Mouse (Mus musculus) cortical plate, adult 2 months (tissue): Measurements from ENCODE around the gene Slc2a4. TPM values are rescaled to one million over a fixed set of nuclear protein-coding genes. Genes with fewer than 3 reads are reported as not detected.
A peak's percentile ranks its signal among the peaks of the same experiment; 100 is the strongest.

ENCODE experiments used
- H3K27ac ChIP-seq: fragments of 200-500 bp; 2 replicates; pipeline ENCODE4 v1.5.1; 2012; ENCODE audit warnings: low read length, control low read depth, inconsistent platforms; ENCODE audit not compliant: insufficient read depth
- H3K4me1 ChIP-seq: fragments of 200-500 bp; 2 replicates; pipeline ENCODE4 v1.6.1; 2011; ENCODE audit warnings: low read length; ENCODE audit not compliant: control insufficient read depth, insufficient read depth
- H3K4me3 ChIP-seq: fragments of 200-500 bp; 2 replicates; pipeline ENCODE4 v1.5.1; 2011; ENCODE audit warnings: mild to moderate bottlenecking, low read length, control low read depth; ENCODE audit not compliant: insufficient read depth
- CTCF ChIP-seq: fragments of 200-500 bp; IDR thresholded peaks from 2 replicates; pipeline ENCODE4 v1.5.1; 2011; ENCODE audit warnings: mild to moderate bottlenecking, control low read depth, low read length; ENCODE audit not compliant: insufficient read depth; ENCODE audit errors: extremely low read depth
- POLR2A ChIP-seq: fragments of 200-500 bp; IDR thresholded peaks from 2 replicates; pipeline ENCODE4 v1.6.1; 2011; ENCODE audit warnings: mild to moderate bottlenecking, low read length, control low read depth; ENCODE audit not compliant: insufficient read depth; ENCODE audit errors: extremely low read depth
- polyA plus RNA-seq: library from polyadenylated mRNA; depleted of rRNA; stranded (reverse); fragments of >200 nt; gene quantifications from 2 replicates; pipeline ENCODE4 v1.2.3, GENCODE M21; 2012

The Slc2a4 gene
- polyA plus RNA-seq, 1 experiment, result 1.5 TPM

DNA sequence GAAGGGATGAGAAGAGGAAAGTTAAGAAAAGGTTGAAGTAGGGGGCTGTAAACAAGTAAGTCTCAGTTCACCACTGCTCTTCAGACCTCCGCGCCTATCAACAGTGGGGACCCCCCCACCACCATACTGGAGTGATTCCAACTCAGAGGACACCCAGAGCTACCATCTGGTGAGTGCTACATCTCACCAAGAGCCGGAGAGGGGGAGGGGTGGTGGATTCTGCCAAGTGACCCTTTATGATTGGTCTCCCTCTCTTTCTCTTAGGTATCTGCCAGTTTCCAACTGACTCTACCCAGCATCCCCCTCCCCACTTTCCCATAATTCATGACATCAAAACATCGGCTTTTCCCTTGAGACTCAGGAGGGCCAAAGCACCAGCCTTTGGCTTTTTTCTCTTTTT lies 7.0 kb downstream of the Slc2a4 start:
- Histone ChIP-seq H3K4me3 (no peak overlapping the region), H3K27ac (no peak overlapping the region), H3K4me1 (peaks cover 2% of the 10 kb centered on the region; the same call in 1 of the 2 replicates)
- TF ChIP-seq CTCF, result no peak
- no peak for TF ChIP-seq POLR2A

- H3K4me3 ChIP-seq, result no peak overlapping the region
- TF ChIP-seq POLR2A (no peak), CTCF (no peak)
- H3K4me1 ChIP-seq, result peaks cover 2% of the 10 kb centered on the region; the same call in 1 of the 2 replicates
- no peak overlapping the region for H3K27ac ChIP-seq
These were observed 8.3 kb downstream of the Slc2a4 start for GRCm38 (mm10) chr11:69939731-69940130.

DNA sequence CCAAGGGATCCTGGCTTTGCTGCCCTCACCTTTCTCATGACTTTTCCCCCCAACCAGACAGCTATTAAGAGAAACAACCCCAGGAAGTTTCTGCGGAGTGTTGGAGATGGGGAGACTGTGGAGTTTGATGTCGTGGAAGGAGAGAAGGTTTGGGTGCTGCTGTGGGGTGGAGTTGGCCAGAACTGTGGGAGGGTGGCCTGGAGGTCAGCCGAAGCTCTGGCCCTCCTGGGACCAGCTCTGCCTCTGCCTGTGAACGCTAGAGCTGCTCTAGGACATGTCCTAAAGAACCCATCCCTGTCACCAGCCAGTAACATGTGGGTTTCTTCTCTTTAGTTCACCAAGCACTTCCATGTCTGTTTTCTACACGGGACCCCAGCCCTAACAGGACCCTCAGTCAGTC lies 8.8 kb downstream of the Slc2a4 start:
- Histone ChIP-seq H3K4me1 (peaks cover 2% of the 10 kb centered on the region; the same call in 1 of the 2 replicates), H3K27ac (no peak overlapping the region), H3K4me3 (no peak overlapping the region)
- TF ChIP-seq CTCF (no peak), POLR2A (no peak)

DNA sequence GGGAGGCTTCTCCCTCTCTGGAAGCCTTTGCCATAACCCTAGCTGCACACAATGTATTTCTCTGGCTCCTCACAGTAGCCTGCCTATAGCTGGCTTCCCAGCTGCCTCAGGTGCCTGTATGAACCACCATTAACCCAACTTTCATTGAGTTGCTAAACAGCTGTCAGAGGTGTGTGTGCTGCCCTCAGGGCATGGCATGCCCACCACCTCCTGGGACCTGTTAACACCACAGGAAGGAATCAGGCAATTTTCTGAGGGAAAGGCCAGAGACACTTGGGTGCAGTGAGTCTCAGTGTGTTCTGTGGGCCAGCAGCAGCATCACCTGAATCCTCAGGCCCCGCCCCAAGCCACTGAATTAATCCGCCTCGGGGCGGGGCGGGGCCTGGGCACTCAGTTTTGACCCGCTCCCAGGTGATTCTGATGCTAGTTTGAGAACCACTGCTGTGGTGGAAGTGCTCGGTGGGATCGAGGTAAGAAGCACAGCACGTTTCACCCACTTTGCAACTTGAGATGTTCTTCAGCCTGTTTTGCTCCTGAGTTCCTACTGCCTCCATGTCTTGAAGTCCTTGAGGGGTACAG lies 9.5 kb downstream of the Slc2a4 start:
- H3K27ac ChIP-seq, result no peak overlapping the region
- H3K4me3 ChIP-seq, result no peak overlapping the region
- peaks cover 2% of the 10 kb centered on the region; the same call in 1 of the 2 replicates for H3K4me1 ChIP-seq
- TF ChIP-seq CTCF (no peak), POLR2A (no peak)

GRCm38 (mm10) chr11:69937834-69938233 lies 10.2 kb downstream of the Slc2a4 start:
- no peak for TF ChIP-seq POLR2A
- no peak for TF ChIP-seq CTCF
- H3K4me3 ChIP-seq, result no peak overlapping the region
- H3K4me1 ChIP-seq, result peaks cover 2% of the 10 kb centered on the region; the same call in 1 of the 2 replicates
- no peak overlapping the region for H3K27ac ChIP-seq

DNA sequence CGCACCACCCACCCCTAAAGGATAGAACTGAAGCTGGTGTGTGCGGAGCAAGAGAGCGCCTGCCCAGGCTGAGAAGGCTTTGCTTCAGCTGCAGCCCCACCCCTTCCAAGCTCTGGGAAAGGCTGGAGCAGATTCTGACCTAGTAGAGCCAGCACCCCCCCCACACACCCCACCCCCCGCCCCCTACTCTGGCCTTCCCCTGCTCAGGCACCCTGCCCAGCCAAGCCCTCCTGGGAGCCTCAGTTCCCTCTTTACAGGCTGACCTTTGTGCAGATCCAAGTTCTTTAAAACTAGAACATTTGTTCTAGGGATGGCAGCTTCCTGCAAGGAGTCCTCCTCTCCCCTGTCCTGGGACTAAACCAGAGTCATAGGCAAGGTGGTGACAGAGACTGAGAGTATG lies 10.6 kb downstream of the Slc2a4 start:
- TF ChIP-seq CTCF (no peak), POLR2A (no peak)
- peaks cover 2% of the 10 kb centered on the region; the same call in 1 of the 2 replicates for H3K4me1 ChIP-seq
- no peak overlapping the region for H3K4me3 ChIP-seq
- no peak overlapping the region for H3K27ac ChIP-seq

DNA sequence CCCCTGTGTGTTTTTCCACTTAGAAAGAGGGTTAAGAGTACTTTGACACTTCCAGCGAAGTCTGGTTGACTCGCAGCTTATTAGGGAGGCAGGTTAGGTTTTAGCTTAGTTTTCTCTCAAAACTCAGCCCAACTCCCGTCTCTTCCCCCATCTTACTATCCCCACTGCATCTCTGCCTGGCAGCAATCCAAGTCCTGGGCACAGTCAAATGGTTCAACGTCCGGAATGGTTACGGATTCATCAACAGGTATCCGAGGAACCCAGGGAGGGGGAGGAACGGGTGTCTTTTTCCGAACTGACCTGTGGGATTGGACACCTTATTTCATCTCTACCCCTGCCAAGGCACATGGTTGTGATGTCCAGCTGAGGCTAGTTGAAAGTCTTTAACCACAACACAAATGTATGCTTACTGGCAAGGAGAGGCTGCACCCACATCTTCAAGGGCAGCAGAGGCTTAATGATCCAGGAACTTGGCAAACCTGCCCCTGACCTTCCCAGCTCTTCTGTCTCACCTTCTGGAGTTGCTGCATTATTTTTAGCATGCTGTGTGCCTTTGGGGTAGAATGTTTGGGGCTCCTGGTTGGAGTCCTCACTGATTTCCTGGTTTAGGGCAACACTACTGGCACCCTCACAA lies 11.2 kb downstream of the Slc2a4 start:
- Histone ChIP-seq H3K4me1 (peaks cover 2% of the 10 kb centered on the region; the same call in 1 of the 2 replicates), H3K27ac (no peak overlapping the region), H3K4me3 (no peak overlapping the region)
- TF ChIP-seq POLR2A (no peak), CTCF (no peak)

DNA sequence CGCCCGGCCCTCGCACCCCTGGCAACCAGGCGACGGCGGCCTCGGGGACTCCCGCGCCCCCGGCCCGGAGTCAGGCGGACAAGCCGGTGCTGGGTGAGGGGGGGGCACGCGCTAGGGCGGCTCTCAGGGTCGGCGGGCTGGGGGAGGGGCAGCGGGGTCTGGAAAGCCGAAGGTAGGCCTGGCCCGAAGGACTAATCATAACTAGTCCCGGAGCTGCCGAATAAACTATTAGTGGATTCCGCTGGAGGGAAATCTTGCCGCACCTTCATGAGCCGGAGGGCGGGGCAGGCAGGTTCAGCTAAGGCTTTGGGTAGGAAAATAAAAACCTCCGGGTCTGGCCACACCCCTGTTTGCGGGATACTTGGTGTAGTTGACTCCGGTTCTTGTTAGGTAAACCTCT lies 11.8 kb downstream of the Slc2a4 start:
- Histone ChIP-seq H3K27ac (no peak overlapping the region), H3K4me1 (peaks cover 2% of the 10 kb centered on the region; the same call in 1 of the 2 replicates), H3K4me3 (no peak overlapping the region)
- no peak for TF ChIP-seq CTCF
- TF ChIP-seq POLR2A, result no peak

- Histone ChIP-seq H3K27ac (no peak within 1 kb of the TSS), H3K4me1 (peaks cover 2% of the 10 kb centered on the region; the same call in 1 of the 2 replicates), H3K4me3 (0 out of 2 replicates have a peak within 1 kb of the TSS, but pooled peaks have one; percentile 4)
- no peak for TF ChIP-seq POLR2A
- no peak for TF ChIP-seq CTCF
These were observed 12.7 kb downstream of the Slc2a4 start, which contains the start of gene Ybx2 for GRCm38 (mm10) chr11:69935137-69935879. Gene Ybx2, plus strand, starts transcription at chr11:69935796.
